Mouse (Mus musculus) liver, embryonic 14.5 days (tissue): ENCODE data around the gene Pnp2.

ENCODE experiments used
- CTCF ChIP-seq: IDR thresholded peaks from 2 replicates; pipeline ENCODE4 v1.5.1; 2016; ENCODE audit warnings: antibody characterized with exemption, low read depth, control low read depth
- EP300 ChIP-seq: IDR thresholded peaks from 2 replicates; pipeline ENCODE4 v1.6.1; 2016; ENCODE audit warnings: antibody characterized with exemption, low read depth

- no peak for TF ChIP-seq EP300
- no peak for TF ChIP-seq CTCF
These were observed 19.1 kb upstream of the Pnp2 start for GRCm38 (mm10) chr14:50936649-50937048.
